Mouse (Mus musculus): ENCODE data around the gene Trpt1. TPM values are rescaled to one million over a fixed set of nuclear protein-coding genes. Genes with fewer than 3 reads are reported as not detected.

Trpt1 gene
- polyA plus RNA-seq, 1 experiment from 2014 or later = 7.6 TPM

GRCm38 (mm10) chr19:6951381-6951968 lies 44.5 kb upstream of the Trpt1 start:
- under 1% methylated on average over 35 of the region's 35 CpGs for WGBS
- H3K4me2 ChIP-seq (replicated peaks; ENCODE audit: low read depth) = peak overlapping the region; percentile 77
- peak overlapping the region; percentile 92 for H3K27ac ChIP-seq (ENCODE audit: low read depth, low read length)
- no peaks in the 10 kb centered on the region for H3K27me3 ChIP-seq (replicated peaks; ENCODE audit: control insufficient read depth, insufficient read depth, low read length)
- peaks cover 37% of the 10 kb centered on the region for H3K36me3 ChIP-seq (ENCODE audit: control insufficient read depth, insufficient read depth)
- peaks cover 6% of the 10 kb centered on the region; the same call in 1 of the 2 replicates for H3K4me1 ChIP-seq (replicated peaks; ENCODE audit: control insufficient read depth, insufficient read depth, low read length)
- TF ChIP-seq CTCF (IDR thresholded peaks at IDR 0.05; ENCODE audit: low read depth) = no peak
- ATAC-seq = peak; percentile 58
- peak overlapping the region; percentile 56 for H3K4me3 ChIP-seq (ENCODE audit: low read depth, low read length)
- H3K9me3 ChIP-seq (ENCODE audit: control insufficient read depth) = no peaks in the 10 kb centered on the region
- H3K9ac ChIP-seq (ENCODE audit: low read depth, low read length) = peak overlapping the region; percentile 63

- peak; percentile 60 for ATAC-seq
- Histone ChIP-seq H3K4me2 (replicated peaks; ENCODE audit: low read depth) (peak overlapping the region; percentile 77), H3K27me3 (replicated peaks; ENCODE audit: control insufficient read depth, insufficient read depth, low read length) (no peaks in the 10 kb centered on the region), H3K27ac (ENCODE audit: low read depth, low read length) (peak overlapping the region; percentile 92), H3K9ac (ENCODE audit: low read depth, low read length) (peak overlapping the region; percentile 59), H3K9me3 (ENCODE audit: control insufficient read depth) (no peaks in the 10 kb centered on the region), H3K36me3 (ENCODE audit: control insufficient read depth, insufficient read depth) (peaks cover 44% of the 10 kb centered on the region), H3K4me1 (replicated peaks; ENCODE audit: control insufficient read depth, insufficient read depth, low read length) (peaks cover 6% of the 10 kb centered on the region; the same call in 1 of the 2 replicates), H3K4me3 (ENCODE audit: low read depth, low read length) (peak overlapping the region; percentile 56)
- WGBS = 2% methylated on average over 31 of the region's 31 CpGs
- 0 out of 2 replicates have a peak, but pooled peaks have one; percentile 7 for TF ChIP-seq CTCF (IDR thresholded peaks at IDR 0.05; ENCODE audit: low read depth)
Observed at GRCm38 (mm10) chr19:6951994-6952711, 43.8 kb upstream of the Trpt1 start.

- Histone ChIP-seq H3K4me3 (ENCODE audit: low read depth, low read length) (peak overlapping the region; percentile 56; the same call in 1 of the 2 replicates), H3K36me3 (ENCODE audit: control insufficient read depth, insufficient read depth) (peaks cover 49% of the 10 kb centered on the region), H3K4me1 (replicated peaks; ENCODE audit: control insufficient read depth, insufficient read depth, low read length) (peaks cover 6% of the 10 kb centered on the region; the same call in 1 of the 2 replicates), H3K9me3 (ENCODE audit: control insufficient read depth) (no peaks in the 10 kb centered on the region), H3K27me3 (replicated peaks; ENCODE audit: control insufficient read depth, insufficient read depth, low read length) (no peaks in the 10 kb centered on the region), H3K9ac (ENCODE audit: low read depth, low read length) (0 out of 2 replicates have a peak overlapping the region, but pooled peaks have one; percentile 59), H3K4me2 (replicated peaks; ENCODE audit: low read depth) (peak overlapping the region; percentile 77), H3K27ac (ENCODE audit: low read depth, low read length) (peak overlapping the region; percentile 92)
- peak; percentile 5 for ATAC-seq
- TF ChIP-seq CTCF (IDR thresholded peaks at IDR 0.05; ENCODE audit: low read depth) = no peak
- WGBS = 2% methylated on average over 3 of the region's 3 CpGs
Observed at GRCm38 (mm10) chr19:6952712-6953037, 43.3 kb upstream of the Trpt1 start.

GRCm38 (mm10) chr19:6954046-6954445 lies 41.9 kb upstream of the Trpt1 start:
- WGBS = 39% methylated on average over 9 of the region's 9 CpGs
- Histone ChIP-seq H3K27me3 (replicated peaks; ENCODE audit: control insufficient read depth, insufficient read depth, low read length) (no peaks in the 10 kb centered on the region), H3K9me3 (ENCODE audit: control insufficient read depth) (no peaks in the 10 kb centered on the region), H3K36me3 (ENCODE audit: control insufficient read depth, insufficient read depth) (peaks cover 63% of the 10 kb centered on the region), H3K27ac (ENCODE audit: low read depth, low read length) (peak overlapping the region; percentile 57), H3K4me2 (replicated peaks; ENCODE audit: low read depth) (0 out of 2 replicates have a peak overlapping the region, but pooled peaks have one; percentile 3), H3K9ac (ENCODE audit: low read depth, low read length) (no peak overlapping the region), H3K4me3 (ENCODE audit: low read depth, low read length) (no peak overlapping the region), H3K4me1 (replicated peaks; ENCODE audit: control insufficient read depth, insufficient read depth, low read length) (peaks cover 6% of the 10 kb centered on the region; the same call in 1 of the 2 replicates)
- TF ChIP-seq CTCF (IDR thresholded peaks at IDR 0.05; ENCODE audit: low read depth) = peak; percentile 73
- no peak for ATAC-seq

- Histone ChIP-seq H3K36me3 (ENCODE audit: control insufficient read depth, insufficient read depth) (peaks cover 76% of the 10 kb centered on the region), H3K9ac (ENCODE audit: low read depth, low read length) (no peak overlapping the region)
- no peak for TF ChIP-seq CTCF (IDR thresholded peaks at IDR 0.05; ENCODE audit: low read depth)
Observed at GRCm38 (mm10) chr19:6955424-6955823, 40.5 kb upstream of the Trpt1 start.

GRCm38 (mm10) chr19:6956461-6956860 lies 39.5 kb upstream of the Trpt1 start:
- Histone ChIP-seq H3K9me3 (ENCODE audit: control insufficient read depth) (no peaks in the 10 kb centered on the region), H3K36me3 (ENCODE audit: control insufficient read depth, insufficient read depth) (peaks cover 81% of the 10 kb centered on the region), H3K27ac (ENCODE audit: low read depth, low read length) (no peak overlapping the region; the same call in 1 of the 2 replicates), H3K4me3 (ENCODE audit: low read depth, low read length) (no peak overlapping the region), H3K4me2 (replicated peaks; ENCODE audit: low read depth) (no peak overlapping the region), H3K9ac (ENCODE audit: low read depth, low read length) (no peak overlapping the region), H3K27me3 (replicated peaks; ENCODE audit: control insufficient read depth, insufficient read depth, low read length) (no peaks in the 10 kb centered on the region), H3K4me1 (replicated peaks; ENCODE audit: control insufficient read depth, insufficient read depth, low read length) (peaks cover 6% of the 10 kb centered on the region; the same call in 1 of the 2 replicates)
- no peak for ATAC-seq
- 74% methylated on average over 10 of the region's 10 CpGs for WGBS
- TF ChIP-seq CTCF (IDR thresholded peaks at IDR 0.05; ENCODE audit: low read depth) = no peak

More at GRCm38 (mm10) chr19:6955424-6955823, 40.5 kb upstream of the Trpt1 start:
- H3K4me1 ChIP-seq (replicated peaks; ENCODE audit: control insufficient read depth, insufficient read depth, low read length) = peaks cover 6% of the 10 kb centered on the region; the same call in 1 of the 2 replicates
- 73% methylated on average over 7 of the region's 7 CpGs for WGBS
- no peak overlapping the region for H3K4me3 ChIP-seq (ENCODE audit: low read depth, low read length)
- no peak for ATAC-seq
- H3K27me3 ChIP-seq (replicated peaks; ENCODE audit: control insufficient read depth, insufficient read depth, low read length) = no peaks in the 10 kb centered on the region
- H3K27ac ChIP-seq (ENCODE audit: low read depth, low read length) = no peak overlapping the region
- H3K4me2 ChIP-seq (replicated peaks; ENCODE audit: low read depth) = no peak overlapping the region
- H3K9me3 ChIP-seq (ENCODE audit: control insufficient read depth) = no peaks in the 10 kb centered on the region
